Mouse (Mus musculus) heart, postnatal 4 days (tissue): ENCODE results near the gene Igflr1. TPM values are rescaled to one million over a fixed set of nuclear protein-coding genes. Genes with fewer than 3 reads are reported as not detected.

ENCODE experiments used
- DNase-seq: peaks from one replicate; pipeline ENCODE4 v3.0.0; 2021
- microRNA-seq, 2 experiments: library from miRNA; unstranded; fragments of <30 nt; microRNA quantifications; one replicate each; pipeline ENCODE4 v1.2.0; 2021 to 2022
- total RNA-seq, 2 experiments: library from RNA; stranded (reverse); gene quantifications; 2 replicates each; pipeline ENCODE4 v1.2.3; 2021

Igflr1 gene
- total RNA-seq, 2 experiments from 2014 or later = 1.1 to 1.2 TPM

DNA sequence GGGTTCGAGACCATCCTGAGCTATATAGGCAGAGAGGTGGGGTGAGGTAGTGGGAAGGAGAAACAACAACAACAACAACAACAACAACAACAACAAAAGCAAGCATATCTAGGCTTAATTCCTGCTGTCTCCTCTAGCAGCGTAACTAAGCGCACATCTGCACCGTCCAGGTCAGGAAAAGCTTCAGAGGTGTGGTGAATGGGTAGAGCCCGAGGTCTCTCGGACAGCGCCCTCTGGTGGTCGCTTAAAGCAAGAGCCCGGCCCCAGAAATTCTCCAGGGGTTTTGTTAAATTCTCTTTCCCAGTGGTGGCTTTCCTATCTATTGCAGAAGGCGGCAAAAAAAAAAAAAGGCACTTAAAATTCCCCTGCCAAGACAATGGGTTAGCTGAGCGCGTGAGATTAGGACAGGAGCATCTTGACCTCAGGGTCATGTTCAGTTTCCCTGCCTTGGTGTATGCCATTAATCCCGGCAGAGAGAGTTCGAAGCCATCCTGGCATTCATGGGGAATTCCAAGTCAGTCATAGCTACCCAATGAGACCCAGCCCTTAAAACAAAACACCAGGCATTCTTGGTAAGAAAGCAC is 48.4 kb downstream of the Igflr1 start:
- DNase-seq = peak; percentile 77

DNA sequence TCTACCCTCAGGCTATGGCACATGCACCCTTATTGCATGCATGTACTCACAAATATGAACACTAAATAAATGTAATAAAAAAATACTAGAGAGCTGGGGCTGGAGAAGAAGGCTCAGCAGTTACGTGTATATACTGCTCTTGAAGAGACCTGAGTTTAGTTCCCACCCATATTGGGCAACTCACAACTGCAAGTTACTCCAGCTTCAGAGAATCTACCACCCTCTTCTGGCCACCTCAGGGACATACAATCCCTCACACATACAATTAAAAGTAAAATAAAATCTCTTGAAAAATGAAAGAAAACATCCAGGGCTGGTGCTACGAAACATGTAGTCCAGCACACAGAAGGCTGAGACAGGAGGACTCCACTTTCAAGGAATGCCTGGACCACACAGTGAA is 49.2 kb downstream of the Igflr1 start:
- no peak for DNase-seq

DNA sequence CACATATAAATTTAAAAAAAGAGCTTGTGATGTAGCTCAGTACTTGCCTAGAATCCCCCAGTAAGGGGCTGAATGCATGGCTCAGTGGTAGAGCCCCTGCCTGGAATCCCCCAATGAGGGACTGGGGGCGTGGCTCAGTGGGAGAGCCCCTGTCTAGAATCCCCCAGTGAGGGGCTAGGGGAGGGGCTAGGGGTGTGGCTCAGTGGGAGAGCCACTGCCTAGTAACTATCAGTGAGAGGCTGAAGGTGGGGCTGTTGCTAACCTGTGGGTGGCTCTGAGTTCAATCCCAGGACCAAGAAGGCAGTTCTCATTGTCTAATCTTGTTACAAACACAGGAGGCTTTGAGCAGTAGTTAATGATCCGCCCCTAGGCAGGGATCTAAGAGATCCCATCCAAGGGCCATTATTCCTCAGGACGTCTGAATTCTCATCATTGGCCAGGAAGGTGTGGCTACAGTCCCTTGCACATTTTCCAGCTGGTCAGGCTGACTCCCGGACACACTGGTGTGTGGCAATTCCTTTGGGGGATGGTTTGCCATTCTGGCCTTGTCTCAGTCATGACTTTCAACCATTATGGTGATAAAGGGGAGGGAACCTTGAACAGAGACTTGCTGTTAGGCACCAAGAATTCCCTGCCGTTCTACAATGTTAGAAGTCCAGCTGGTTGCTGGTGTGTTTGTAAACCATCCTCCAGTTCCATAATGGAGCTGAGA is 50.0 kb downstream of the Igflr1 start:
- DNase-seq = no peak

Small RNA genes lying within 50 kb of the gene (microRNA-seq; reads per million reads assigned to microRNA genes)
- 2.1 to 2.2 reads per million in 2 experiments for gene Gm38670
- gene Mir3569 = 0 to 0.20 reads per million in 2 experiments

Other genes with a start within 250 kb of the Igflr1 start
- under 1 TPM; 0.70 to 0.91 TPM for gene E130208F15Rik, start 243.7 kb upstream of the Igflr1 start, total RNA-seq
- 10 to 100 TPM; 15.5 to 16.6 TPM for gene Sdhaf1, start 241.5 kb upstream of the Igflr1 start, total RNA-seq
- gene Lrfn3, start 202.7 kb upstream of the Igflr1 start, total RNA-seq = 1 to 10 TPM; 1.4 to 2.2 TPM
- gene Tyrobp, start 151.7 kb upstream of the Igflr1 start, total RNA-seq = 10 to 100 TPM; 11.1 to 13.5 TPM
- under 1 TPM in 1 of 2 experiments, not detected in 1; 0.88 TPM for gene Hcst, start 145.6 kb upstream of the Igflr1 start, total RNA-seq
- 1 to 10 TPM in 1 of 2 experiments, under 1 TPM in 1; 0.43 to 1.3 TPM for gene Nfkbid, start 143.7 kb upstream of the Igflr1 start, total RNA-seq
- gene Aplp1, start 119.9 kb upstream of the Igflr1 start, total RNA-seq = 1 to 10 TPM; 6.0 to 7.4 TPM
- gene Kirrel2, start 107.7 kb upstream of the Igflr1 start, total RNA-seq = under 1 TPM in 1 of 2 experiments, not detected in 1; 0.34 TPM
- gene Nphs1, start 107.1 kb upstream of the Igflr1 start, total RNA-seq = not detected
- not detected for gene Prodh2, start 71.8 kb upstream of the Igflr1 start, total RNA-seq
- gene Arhgap33, start 30.4 kb upstream of the Igflr1 start, total RNA-seq = 10 to 100 TPM in 1 of 2 experiments, 1 to 10 TPM in 1; 7.3 to 12.8 TPM
- gene Hspb6, start 13.2 kb upstream of the Igflr1 start, total RNA-seq = 100 to 1,000 TPM; 279 to 308 TPM
- gene Proser3, start 13.1 kb upstream of the Igflr1 start, total RNA-seq = 1 to 10 TPM; 5.2 to 7.8 TPM
- gene Lin37, start 5.6 kb upstream of the Igflr1 start, total RNA-seq = 10 to 100 TPM; 14.8 to 17.1 TPM
- gene U2af1l4, start 2.1 kb upstream of the Igflr1 start, total RNA-seq = 10 to 100 TPM; 70.5 to 72.7 TPM
- 1 to 10 TPM; 2.1 to 3.1 TPM for gene Gm49396, start 2.1 kb upstream of the Igflr1 start, total RNA-seq
- 10 to 100 TPM; 80.0 to 83.8 TPM for gene Psenen, start 1.8 kb upstream of the Igflr1 start, total RNA-seq
- gene Kmt2b, start 23.3 kb downstream of the Igflr1 start, total RNA-seq = 10 to 100 TPM; 29.5 to 35.8 TPM
- not detected for gene Zbtb32, start 33.5 kb downstream of the Igflr1 start, total RNA-seq
- under 1 TPM; 0.62 to 0.86 TPM for gene Upk1a, start 47.4 kb downstream of the Igflr1 start, total RNA-seq
- 1,000 to 10,000 TPM; 2,883 to 3,014 TPM for gene Cox6b1, start 60.7 kb downstream of the Igflr1 start, total RNA-seq
- gene Etv2, start 70.4 kb downstream of the Igflr1 start, total RNA-seq = not detected
- 10 to 100 TPM; 58.8 to 62.2 TPM for gene Rbm42, start 84.9 kb downstream of the Igflr1 start, total RNA-seq
- gene Haus5, start 99.6 kb downstream of the Igflr1 start, total RNA-seq = 10 to 100 TPM; 13.1 to 16.6 TPM
- not detected for gene Pmis2, start 106.2 kb downstream of the Igflr1 start, total RNA-seq
- not detected for gene 2200002J24Rik, start 133.5 kb downstream of the Igflr1 start, total RNA-seq
- gene Atp4a, start 146.8 kb downstream of the Igflr1 start, total RNA-seq = under 1 TPM; 0.14 to 0.74 TPM
- gene Tmem147, start 164.1 kb downstream of the Igflr1 start, total RNA-seq = 100 to 1,000 TPM; 208 to 221 TPM
- gene Gapdhs, start 178.3 kb downstream of the Igflr1 start, total RNA-seq = not detected
- 1 to 10 TPM; 4.8 to 5.1 TPM for gene Sbsn, start 186.0 kb downstream of the Igflr1 start, total RNA-seq
- 1 to 10 TPM; 4.6 to 5.7 TPM for gene Dmkn, start 198.3 kb downstream of the Igflr1 start, total RNA-seq
- gene Krtdap, start 222.5 kb downstream of the Igflr1 start, total RNA-seq = not detected